Mouse (Mus musculus) MEL (cell line): ENCODE data around the gene Prdm15. TPM values are rescaled to one million over a fixed set of nuclear protein-coding genes. Genes with fewer than 3 reads are reported as not detected.

Source experiments
- DNase-seq: peaks from one replicate; pipeline ENCODE4 v3.0.0; 2011; ENCODE audit warnings: low read depth, low spot score
- H3K27ac ChIP-seq: 2 replicates; pipeline ENCODE4 v1.5.1; 2012; ENCODE audit warnings: low read depth, mild to moderate bottlenecking, control low read depth, low read length, moderate library complexity; ENCODE audit not compliant: control insufficient read depth
- H3K27me3 ChIP-seq, 2 experiments: fragments of 150-350 bp in 1 of 2; sonication (generic) in 1 of 2; 2 replicates each; pipeline ENCODE4 v1.6.1; 2012; ENCODE audit warnings: low read length in 2 of 2, mild to moderate bottlenecking in 2 of 2, improper control_type of control experiment in 1 of 2, moderate library complexity in 1 of 2; ENCODE audit not compliant: insufficient read depth in 2 of 2, control insufficient read depth in 1 of 2
- H3K36me3 ChIP-seq, 2 experiments: 2 replicates each; pipeline ENCODE4 v1.6.1; 2012 to 2014; ENCODE audit warnings: low read length in 2 of 2, improper control_type of control experiment in 1 of 2, inconsistent platforms in 1 of 2, mild to moderate bottlenecking in 1 of 2; ENCODE audit not compliant: insufficient read depth in 2 of 2, control insufficient read depth in 1 of 2
- H3K4me1 ChIP-seq, 2 experiments: fragments of 150-350 bp in 1 of 2; sonication (generic) in 1 of 2; 2 replicates each; pipeline ENCODE4 v1.6.1; 2012; ENCODE audit warnings: low read length in 2 of 2, improper control_type of control experiment in 1 of 2, mild to moderate bottlenecking in 1 of 2; ENCODE audit not compliant: insufficient read depth in 2 of 2, control insufficient read depth in 1 of 2
- H3K4me3 ChIP-seq, 2 experiments: fragments of 150-350 bp in 1 of 2; sonication (generic) in 1 of 2; 2 replicates each; pipeline ENCODE4 v1.5.1; 2012; ENCODE audit warnings: low read depth in 2 of 2, low read length in 2 of 2, mild to moderate bottlenecking in 2 of 2, moderate library complexity in 2 of 2, control low read depth in 1 of 2, improper control_type of control experiment in 1 of 2; ENCODE audit not compliant: control insufficient read depth in 1 of 2, insufficient read depth in 1 of 2
- H3K79me2 ChIP-seq: 2 replicates; pipeline ENCODE4 v1.6.1; 2012; ENCODE audit warnings: mild to moderate bottlenecking, low read length, moderate library complexity; ENCODE audit not compliant: control insufficient read depth, poor library complexity, insufficient read depth
- H3K9ac ChIP-seq: 2 replicates; pipeline ENCODE4 v1.6.1; 2012; ENCODE audit warnings: low read depth, mild to moderate bottlenecking, control low read depth, low read length, moderate library complexity; ENCODE audit not compliant: control insufficient read depth, poor library complexity, severe bottlenecking
- H3K9me3 ChIP-seq: fragments of 150-350 bp; sonication (generic); replicated peaks from 2 replicates; pipeline ENCODE4 v1.6.1; 2012; ENCODE audit warnings: mild to moderate bottlenecking, low read length, improper control_type of control experiment, moderate library complexity; ENCODE audit not compliant: insufficient read depth
- BHLHE40 ChIP-seq: IDR thresholded peaks from 2 replicates; pipeline ENCODE4 v1.6.1; 2012; ENCODE audit warnings: low read depth, mild to moderate bottlenecking, inconsistent platforms, low read length, improper control_type of control experiment, borderline replicate concordance
- CHD2 ChIP-seq: IDR thresholded peaks from 2 replicates; pipeline ENCODE4 v1.6.1; 2011; ENCODE audit warnings: low read length, improper control_type of control experiment
- E2F4 ChIP-seq: IDR thresholded peaks from 2 replicates; pipeline ENCODE4 v1.6.1; 2011; ENCODE audit warnings: low read depth, low read length, improper control_type of control experiment, borderline replicate concordance
- ETS1 ChIP-seq: IDR thresholded peaks from 2 replicates; pipeline ENCODE4 v1.6.1; 2012; ENCODE audit warnings: low read depth, mild to moderate bottlenecking, inconsistent platforms, low read length, improper control_type of control experiment, moderate library complexity
- GABPA ChIP-seq: IDR thresholded peaks from 2 replicates; pipeline ENCODE4 v1.6.1; 2012; ENCODE audit warnings: low read depth, mild to moderate bottlenecking, inconsistent platforms, low read length, improper control_type of control experiment, moderate library complexity
- GATA1 ChIP-seq: IDR thresholded peaks from 2 replicates; pipeline ENCODE4 v1.6.1; 2011; ENCODE audit warnings: low read depth, low read length, improper control_type of control experiment
- HCFC1 ChIP-seq: IDR thresholded peaks from 2 replicates; pipeline ENCODE4 v1.6.1; 2012; ENCODE audit warnings: low read depth, mild to moderate bottlenecking, inconsistent platforms, low read length, improper control_type of control experiment, moderate library complexity
- MXI1 ChIP-seq: IDR thresholded peaks from 2 replicates; pipeline ENCODE4 v1.6.1; 2011; ENCODE audit warnings: mild to moderate bottlenecking, low read depth, low read length, improper control_type of control experiment
- MYB ChIP-seq: IDR thresholded peaks from 2 replicates; pipeline ENCODE4 v1.6.1; 2011; ENCODE audit warnings: mild to moderate bottlenecking, low read depth, low read length, improper control_type of control experiment
- MYC ChIP-seq: IDR thresholded peaks from 2 replicates; pipeline ENCODE4 v1.6.1; 2011; ENCODE audit warnings: low read depth, mild to moderate bottlenecking, low read length, improper control_type of control experiment, moderate library complexity
- NELFE ChIP-seq: IDR thresholded peaks from 2 replicates; pipeline ENCODE4 v1.6.1; 2011; ENCODE audit warnings: low read depth, low read length, improper control_type of control experiment
- POLR2AphosphoS2 ChIP-seq: IDR thresholded peaks from 2 replicates; pipeline ENCODE4 v1.6.1; 2011; ENCODE audit warnings: low read length, improper control_type of control experiment
- RAD21 ChIP-seq: IDR thresholded peaks from 2 replicates; pipeline ENCODE4 v1.6.1; 2011; ENCODE audit warnings: mild to moderate bottlenecking, low read depth, low read length, improper control_type of control experiment
- SMC3 ChIP-seq: IDR thresholded peaks from 2 replicates; pipeline ENCODE4 v1.6.1; 2011; ENCODE audit warnings: low read depth, low read length, improper control_type of control experiment
- TAL1 ChIP-seq: IDR thresholded peaks from 2 replicates; pipeline ENCODE4 v1.6.1; 2012; ENCODE audit warnings: mild to moderate bottlenecking, inconsistent platforms, low read length, moderate library complexity, mixed read lengths
- TBP ChIP-seq: IDR thresholded peaks from 2 replicates; pipeline ENCODE4 v1.8.0; 2011; ENCODE audit warnings: low read depth, low read length, improper control_type of control experiment
- TCF12 ChIP-seq: IDR thresholded peaks from 2 replicates; pipeline ENCODE4 v1.6.1; 2014; ENCODE audit warnings: low read depth, mild to moderate bottlenecking, inconsistent platforms, low read length, improper control_type of control experiment, moderate library complexity
- USF1 ChIP-seq: IDR thresholded peaks from 2 replicates; pipeline ENCODE4 v1.6.1; 2014; ENCODE audit warnings: low read depth, mild to moderate bottlenecking, inconsistent platforms, low read length, improper control_type of control experiment, moderate library complexity
- USF2 ChIP-seq, 2 experiments: IDR thresholded peaks; 2 replicates each; pipeline ENCODE4 v1.6.1; 2011 to 2012; ENCODE audit warnings: improper control_type of control experiment in 2 of 2, low read length in 2 of 2, borderline replicate concordance in 1 of 2, inconsistent platforms in 1 of 2, low read depth in 1 of 2, mild to moderate bottlenecking in 1 of 2; ENCODE audit not compliant: insufficient read depth in 1 of 2
- ZC3H11A ChIP-seq: IDR thresholded peaks from 2 replicates; pipeline ENCODE4 v1.6.1; 2012; ENCODE audit warnings: low read depth, mild to moderate bottlenecking, inconsistent platforms, low read length, improper control_type of control experiment
- ZKSCAN1 ChIP-seq: IDR thresholded peaks from 2 replicates; pipeline ENCODE4 v1.6.1; 2012; ENCODE audit warnings: low read depth, mild to moderate bottlenecking, inconsistent platforms, low read length, improper control_type of control experiment, moderate library complexity
- ZMIZ1 ChIP-seq: IDR thresholded peaks from 2 replicates; pipeline ENCODE4 v1.6.1; 2012; ENCODE audit warnings: low read depth, mild to moderate bottlenecking, inconsistent platforms, low read length, improper control_type of control experiment, moderate library complexity
- ZNF384 ChIP-seq: IDR thresholded peaks from 2 replicates; pipeline ENCODE4 v1.6.1; 2012; ENCODE audit warnings: low read depth, mild to moderate bottlenecking, inconsistent platforms, low read length, improper control_type of control experiment
- polyA plus RNA-seq, 2 experiments: library from polyadenylated mRNA; stranded (reverse) in 1 of 2; unstranded in 1 of 2; fragments of >175 nt in 1 of 2; fragments of >200 nt in 1 of 2; gene quantifications; 2 replicates each; pipeline versions ENCODE4 v1.2.1 to v1.2.4; 2012; ENCODE audit warnings: low replicate concordance in 2 of 2, low read depth in 1 of 2; ENCODE audit not compliant: insufficient read length in 2 of 2, insufficient read depth in 1 of 2, missing spikeins in 1 of 2
- total RNA-seq: library from RNA; depleted of rRNA; stranded (reverse); fragments of 300-350 nt; gene quantifications from 2 replicates; pipeline ENCODE4 v1.2.3, GENCODE M21; 2012

Prdm15 gene
- total and polyA plus RNA-seq, 3 experiments = 10.7 to 12.0 TPM; not detected in 1

DNA sequence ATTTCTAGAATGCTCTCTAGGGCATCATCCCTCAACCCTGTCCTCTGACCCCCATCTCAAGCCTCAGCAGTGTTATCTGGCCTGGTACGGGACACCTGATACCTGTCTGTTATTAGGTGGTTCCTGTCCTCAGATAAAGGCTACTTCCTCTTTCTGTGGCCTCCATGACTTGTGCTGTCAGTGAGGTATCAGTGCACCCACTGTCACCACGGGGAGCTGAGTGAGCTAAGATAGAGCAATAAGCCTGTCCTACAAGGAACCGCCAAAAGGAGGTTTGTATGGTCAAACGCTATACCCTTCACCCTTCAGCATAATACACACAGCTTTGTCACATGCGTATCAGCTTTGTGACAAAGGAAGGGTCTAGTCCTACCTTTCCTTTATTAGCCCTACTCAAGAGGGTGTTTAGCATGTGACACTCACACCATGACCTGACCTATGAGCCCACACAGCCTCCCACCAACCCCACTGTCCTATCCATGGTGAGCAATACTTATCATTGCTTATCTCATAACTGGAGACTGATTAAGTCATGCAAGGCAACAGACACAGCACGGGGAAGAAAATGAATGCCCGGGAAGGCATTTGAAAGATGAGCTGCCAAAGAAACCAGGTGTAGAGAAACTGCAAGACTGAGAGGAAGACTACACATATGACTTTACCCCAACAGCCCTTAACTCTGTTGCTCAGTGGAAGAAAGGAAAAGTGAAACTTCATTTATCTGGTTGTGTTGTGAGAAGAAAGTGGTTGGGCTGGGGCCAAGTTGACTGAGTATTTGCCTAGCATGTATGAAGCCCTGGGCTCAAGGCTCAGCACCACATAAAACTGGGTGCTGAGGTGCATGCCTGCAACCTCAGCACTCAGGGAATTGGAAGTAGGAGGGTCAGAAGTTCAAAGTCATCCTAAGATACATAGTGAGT, 53.4 kb downstream of the Prdm15 start (continued):
- TF ChIP-seq USF2 (IDR thresholded peaks at IDR 0.05; ENCODE audit: borderline replicate concordance in 1 of 2, insufficient read depth in 1 of 2, low read depth in 1 of 2, low read length in 2 of 2) (no peak), ETS1 (peak; percentile 96), USF1 (peak; percentile 45), NELFE (0 out of 2 replicates have a peak, but pooled peaks have one; percentile 9), MYB (peak; percentile 94)
- TF ChIP-seq, all 39 proteins: peak for 25

- Histone ChIP-seq H3K9ac (no peak overlapping the region), H3K36me3 (peaks cover 7 to 36% of the 10 kb centered on the region in 2 experiments), H3K27ac (peak overlapping the region; percentile 95), H3K9me3 (no peaks in the 10 kb centered on the region), H3K27me3 (no peaks in the 10 kb centered on the region), H3K4me1 (peaks cover 27 to 30% of the 10 kb centered on the region in 2 experiments), H3K79me2 (no peaks in the 10 kb centered on the region), H3K4me3 (no peak overlapping the region)
- TF ChIP-seq ETS1 (peak; percentile 74; the same call in 1 of the 2 replicates), GABPA (no peak)
- peak; percentile 90 for DNase-seq
Measured at GRCm38 (mm10) chr16:97797212-97797611, 54.4 kb downstream of the Prdm15 start.

- H3K27me3 ChIP-seq = no peaks in the 10 kb centered on the region
- no peak for TF ChIP-seq E2F4
- no peak for TF ChIP-seq USF2 (IDR thresholded peaks at IDR 0.05; ENCODE audit: borderline replicate concordance in 1 of 2, insufficient read depth in 1 of 2, low read depth in 1 of 2, low read length in 2 of 2)
- no peak for TF ChIP-seq BHLHE40
- no peak for TF ChIP-seq POLR2AphosphoS2
- no peak for TF ChIP-seq GATA1
- no peak for TF ChIP-seq SMC3
- no peak for TF ChIP-seq ZNF384
- TF ChIP-seq RAD21 = no peak
- no peak for TF ChIP-seq MYC
- TF ChIP-seq GABPA = no peak
- no peak for TF ChIP-seq ZMIZ1
- no peak for TF ChIP-seq TCF12
- TF ChIP-seq ZC3H11A = no peak
- TF ChIP-seq CHD2 = no peak
- no peak for TF ChIP-seq NELFE
- TF ChIP-seq MXI1 = no peak
- TF ChIP-seq TBP = no peak
- TF ChIP-seq TAL1 = no peak
- no peak for TF ChIP-seq HCFC1
- TF ChIP-seq ZKSCAN1 = no peak
- peaks cover 25 to 28% of the 10 kb centered on the region in 2 experiments for H3K4me1 ChIP-seq
- no peak overlapping the region for H3K27ac ChIP-seq
- no peak overlapping the region for H3K9ac ChIP-seq
- H3K79me2 ChIP-seq = no peaks in the 10 kb centered on the region
- DNase-seq = no peak
- peaks cover 2 to 30% of the 10 kb centered on the region in 2 experiments for H3K36me3 ChIP-seq
- H3K4me3 ChIP-seq = no peak overlapping the region
- H3K9me3 ChIP-seq = no peaks in the 10 kb centered on the region
Measured at GRCm38 (mm10) chr16:97794256-97794655, 57.4 kb downstream of the Prdm15 start.
